Mouse (Mus musculus): ENCODE measurements around the gene Slc26a1. TPM values are rescaled to one million over a fixed set of nuclear protein-coding genes. Genes with fewer than 3 reads are reported as not detected.

The Slc26a1 gene
- total and polyA plus RNA-seq, 3 experiments = 29.6 to 31.2 TPM; not detected in 1

DNA sequence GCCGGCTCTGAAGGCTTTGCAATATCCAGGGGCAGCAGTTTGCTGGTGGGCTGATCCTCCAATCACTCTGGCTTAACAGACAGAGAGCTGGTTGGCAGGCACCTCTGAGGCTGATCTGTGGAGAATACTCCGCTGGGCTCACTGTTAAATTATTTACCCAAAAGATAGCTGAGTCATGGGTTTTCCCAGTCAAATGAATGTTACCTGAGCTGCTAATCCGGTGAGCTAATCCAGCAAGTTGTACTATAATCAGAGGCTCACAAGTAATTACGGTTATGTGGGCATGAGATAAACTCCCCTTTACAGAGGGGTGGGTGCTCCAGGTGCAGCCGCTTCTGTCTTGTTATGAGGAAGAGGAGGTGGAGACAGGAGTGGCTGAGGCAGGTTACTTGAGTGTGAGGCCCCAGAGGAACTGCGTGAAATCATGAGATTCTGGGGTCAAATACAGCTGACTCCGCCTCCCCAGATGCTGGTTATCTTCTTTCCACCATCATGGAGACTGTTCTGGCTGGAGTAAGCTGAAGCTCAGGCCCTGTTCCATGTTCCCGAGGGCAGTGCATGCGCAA lies at the start of gene Slc26a1 (continued):
- TF ChIP-seq GABPA (IDR thresholded peaks at IDR 0.05; ENCODE audit: low read depth, low read length) = peak; percentile 61; the same call in 1 of the 2 replicates
- TF ChIP-seq MXI1 (IDR thresholded peaks at IDR 0.05; ENCODE audit: low read depth, low read length) = no peak; the same call in 1 of the 2 replicates
- no peak for TF ChIP-seq UBTF (IDR thresholded peaks at IDR 0.05; ENCODE audit: borderline replicate concordance, insufficient read depth, low read depth, low read length)

GRCm38 (mm10) chr5:108724006-108724405 lies 48.6 kb upstream of the Slc26a1 start:
- Histone ChIP-seq H3K4me3 (ENCODE audit: control insufficient read depth in 1 of 2, insufficient read depth in 1 of 2, low read depth in 2 of 2, low read length in 2 of 2) (no peak overlapping the region), H3K4me1 (ENCODE audit: control insufficient read depth in 1 of 2, insufficient read depth in 2 of 2, low read length in 2 of 2) (no peaks in the 10 kb centered on the region), H3K9me3 (replicated peaks; ENCODE audit: insufficient read depth, low read length) (no peaks in the 10 kb centered on the region), H3K79me2 (ENCODE audit: control insufficient read depth, insufficient read depth, low read length, poor library complexity) (no peaks in the 10 kb centered on the region), H3K27ac (ENCODE audit: control insufficient read depth, low read depth, low read length) (no peak overlapping the region), H3K36me3 (ENCODE audit: control insufficient read depth in 1 of 2, insufficient read depth in 2 of 2, low read length in 2 of 2) (no peaks in the 10 kb centered on the region), H3K27me3 (ENCODE audit: control insufficient read depth in 1 of 2, insufficient read depth in 2 of 2, low read length in 2 of 2) (no peaks in the 10 kb centered on the region), H3K9ac (ENCODE audit: control insufficient read depth, low read depth, low read length, poor library complexity, severe bottlenecking) (no peak overlapping the region)
- TF ChIP-seq MAX (IDR thresholded peaks at IDR 0.05; ENCODE audit: low read length) = no peak
- no peak for TF ChIP-seq CTCF (IDR thresholded peaks at IDR 0.05 in 2 of 3, conservative IDR thresholded peaks at IDR 0.05 in 1 of 3; ENCODE audit: control insufficient read depth in 1 of 3, insufficient read depth in 1 of 3, low read depth in 2 of 3, low read length in 3 of 3, poor library complexity in 1 of 3, severe bottlenecking in 1 of 3)
- no peak for TF ChIP-seq GABPA (IDR thresholded peaks at IDR 0.05; ENCODE audit: low read depth, low read length)
- TF ChIP-seq USF1 (IDR thresholded peaks at IDR 0.05; ENCODE audit: low read depth, low read length) = no peak
- TF ChIP-seq KAT2A (conservative IDR thresholded peaks at IDR 0.05; ENCODE audit: low read depth, low read length) = no peak
- TF ChIP-seq HCFC1 (IDR thresholded peaks at IDR 0.05; ENCODE audit: low read depth, low read length) = no peak
- TF ChIP-seq USF2 (IDR thresholded peaks at IDR 0.05; ENCODE audit: borderline replicate concordance in 1 of 2, insufficient read depth in 1 of 2, low read depth in 1 of 2, low read length in 2 of 2) = no peak
- no peak for TF ChIP-seq ZKSCAN1 (IDR thresholded peaks at IDR 0.05; ENCODE audit: low read depth, low read length)
- no peak for TF ChIP-seq SMC3 (IDR thresholded peaks at IDR 0.05; ENCODE audit: low read depth, low read length)
- no peak for TF ChIP-seq E2F4 (IDR thresholded peaks at IDR 0.05; ENCODE audit: borderline replicate concordance, low read depth, low read length)
- no peak for TF ChIP-seq MYC (IDR thresholded peaks at IDR 0.05; ENCODE audit: low read depth, low read length)
- TF ChIP-seq RCOR1 (IDR thresholded peaks at IDR 0.05; ENCODE audit: low read depth, low read length) = no peak
- TF ChIP-seq ELF1 (IDR thresholded peaks at IDR 0.05; ENCODE audit: low read depth, low read length) = no peak
- no peak for TF ChIP-seq EP300 (IDR thresholded peaks at IDR 0.05; ENCODE audit: low read depth in 1 of 2, low read length in 2 of 2)
- no peak for TF ChIP-seq POLR2AphosphoS2 (IDR thresholded peaks at IDR 0.05; ENCODE audit: low read length)
- no peak for TF ChIP-seq POLR2AphosphoS5 (IDR thresholded peaks at IDR 0.05; ENCODE audit: borderline replicate concordance, low read depth, low read length)
- TF ChIP-seq CHD2 (IDR thresholded peaks at IDR 0.05; ENCODE audit: low read length) = no peak
- TF ChIP-seq TBP (IDR thresholded peaks at IDR 0.05; ENCODE audit: low read depth, low read length) = no peak
- no peak for DNase-seq (ENCODE audit: low read depth, low spot score)
